Mouse (Mus musculus) adrenal gland, postnatal 36 days (tissue): ENCODE measurements around the gene Npas2. TPM values are rescaled to one million over a fixed set of nuclear protein-coding genes. Genes with fewer than 3 reads are reported as not detected.

ENCODE experiments used
- DNase-seq, 2 experiments: peaks; one replicate each; pipeline ENCODE4 v3.0.0; 2021; ENCODE audit warnings: mixed read lengths in 1 of 2
- total RNA-seq, 2 experiments: library from RNA; stranded (reverse); gene quantifications; 2 replicates each; pipeline ENCODE4 v1.2.3; 2021

Npas2 gene
- total RNA-seq, 2 experiments from 2014 or later, result 1.2 to 5.0 TPM

GRCm38 (mm10) chr1:39217584-39217983 lies 24.1 kb downstream of the Npas2 start:
- no peak for DNase-seq

- no peak for DNase-seq
Measured at GRCm38 (mm10) chr1:39228401-39228800, 34.9 kb downstream of the Npas2 start.

GRCm38 (mm10) chr1:39230021-39230420 lies 36.5 kb downstream of the Npas2 start:
- no peak for DNase-seq

GRCm38 (mm10) chr1:39234815-39235449 lies 41.4 kb downstream of the Npas2 start:
- DNase-seq, result peak; percentile 16 to 20

- DNase-seq, result peak in 1 of 2 experiments; percentile 7
Measured at GRCm38 (mm10) chr1:39237503-39238255, 44.1 kb downstream of the Npas2 start.

- DNase-seq, result no peak
Measured at GRCm38 (mm10) chr1:39240860-39241584, 47.5 kb downstream of the Npas2 start.

GRCm38 (mm10) chr1:39244726-39245125 lies 51.2 kb downstream of the Npas2 start:
- DNase-seq, result no peak

GRCm38 (mm10) chr1:39251679-39252078 lies 58.1 kb downstream of the Npas2 start:
- no peak for DNase-seq

GRCm38 (mm10) chr1:39253771-39254170 lies 60.2 kb downstream of the Npas2 start:
- DNase-seq, result peak; percentile 79 to 81

- DNase-seq, result no peak
Measured at GRCm38 (mm10) chr1:39256051-39256450, 62.5 kb downstream of the Npas2 start.

GRCm38 (mm10) chr1:39256513-39257330 lies 63.2 kb downstream of the Npas2 start:
- DNase-seq, result peak; percentile 18 to 25

- DNase-seq, result no peak
Measured at GRCm38 (mm10) chr1:39257331-39257594, 63.7 kb downstream of the Npas2 start.

GRCm38 (mm10) chr1:39259668-39260067 lies 66.1 kb downstream of the Npas2 start:
- DNase-seq, result no peak

- no peak for DNase-seq
Measured at GRCm38 (mm10) chr1:39260183-39260978, 66.8 kb downstream of the Npas2 start.

- DNase-seq, result no peak
Measured at GRCm38 (mm10) chr1:39266843-39267512, 73.4 kb downstream of the Npas2 start.

- DNase-seq, result no peak
Measured at GRCm38 (mm10) chr1:39272976-39273375, 79.4 kb downstream of the Npas2 start.

GRCm38 (mm10) chr1:39280391-39280790 lies 86.9 kb downstream of the Npas2 start:
- peak in 1 of 2 experiments; percentile 36 for DNase-seq

- peak; percentile 56 to 73 for DNase-seq
Measured at GRCm38 (mm10) chr1:39280989-39281875, 87.7 kb downstream of the Npas2 start.

- DNase-seq, result no peak
Measured at GRCm38 (mm10) chr1:39281888-39282287, 88.4 kb downstream of the Npas2 start.

GRCm38 (mm10) chr1:39283323-39283722 lies 89.8 kb downstream of the Npas2 start:
- DNase-seq, result no peak
